Mouse (Mus musculus): ENCODE data around the gene Cngb1. TPM values are rescaled to one million over a fixed set of nuclear protein-coding genes. Genes with fewer than 3 reads are reported as not detected.

The Cngb1 gene
- polyA plus RNA-seq, 1 experiment from 2014 or later, result 1.2 TPM

DNA sequence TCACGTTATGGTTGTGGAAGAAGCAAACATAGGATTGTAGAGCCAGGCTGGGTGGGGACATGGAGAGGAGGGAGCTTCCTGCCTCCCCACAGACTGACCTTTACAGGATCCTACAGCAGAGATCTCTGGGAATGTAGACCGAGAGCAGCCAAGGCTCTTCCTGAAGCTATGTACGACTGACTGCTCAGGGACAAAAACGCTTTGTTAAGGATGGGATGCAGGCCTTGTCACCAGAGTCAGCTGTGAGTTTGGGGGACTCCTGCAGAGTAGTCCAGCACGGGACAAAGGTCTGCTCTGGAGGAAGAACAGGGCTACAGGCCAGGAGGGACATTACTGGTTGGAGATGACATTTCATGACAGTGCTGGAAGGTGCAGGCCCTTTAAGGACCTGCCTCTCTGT lies 18.3 kb upstream of the Cngb1 start:
- no peak for DNase-seq (ENCODE audit: low spot score)

DNA sequence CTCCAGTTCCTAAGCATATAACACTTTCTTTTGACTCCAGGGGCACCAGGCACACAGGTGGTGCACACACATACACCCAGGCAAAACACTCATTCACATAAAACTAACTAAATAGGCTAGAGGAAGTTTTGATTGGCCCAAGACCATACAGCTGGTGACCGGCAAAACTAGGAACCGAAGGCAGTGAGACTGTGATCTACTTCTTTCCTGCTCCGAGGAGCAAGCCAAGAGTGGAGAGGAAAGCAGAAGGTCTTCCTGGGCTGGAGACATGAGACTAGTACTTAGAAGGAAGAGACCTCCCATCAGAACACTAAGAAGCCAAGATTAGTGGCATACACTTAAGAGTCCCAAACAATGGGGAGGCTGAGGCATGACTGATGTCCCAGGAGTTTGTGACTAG lies 16.8 kb upstream of the Cngb1 start:
- no peak for DNase-seq (ENCODE audit: low spot score)

- DNase-seq (ENCODE audit: low spot score), result peak; percentile 73
Observed at GRCm38 (mm10) chr8:95320224-95321139, 14.1 kb upstream of the Cngb1 start.

GRCm38 (mm10) chr8:95315350-95315749 lies 9.0 kb upstream of the Cngb1 start:
- DNase-seq (ENCODE audit: low spot score), result no peak

- no peak for DNase-seq (ENCODE audit: low spot score)
Observed at GRCm38 (mm10) chr8:95314707-95315106, 8.3 kb upstream of the Cngb1 start.

DNA sequence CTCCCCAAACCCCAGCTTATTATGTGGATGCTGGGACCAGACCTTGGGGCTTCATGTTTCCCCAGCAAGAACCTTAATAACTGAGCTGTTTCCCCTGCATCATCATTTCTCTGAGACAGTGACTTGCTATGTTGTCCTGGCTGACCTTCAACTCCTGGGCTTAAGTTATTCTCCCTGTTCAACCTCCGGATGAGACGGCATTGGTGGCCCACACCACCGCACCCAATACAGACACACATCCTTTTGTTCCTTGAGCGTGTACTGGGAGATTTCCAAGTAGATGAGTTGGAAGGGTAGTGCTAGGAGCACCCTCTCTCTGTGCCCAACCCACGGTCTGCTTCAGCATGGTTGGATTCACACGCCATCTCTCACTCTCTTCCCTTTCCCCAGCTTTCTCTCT lies 7.5 kb upstream of the Cngb1 start:
- no peak for DNase-seq (ENCODE audit: low spot score)

DNA sequence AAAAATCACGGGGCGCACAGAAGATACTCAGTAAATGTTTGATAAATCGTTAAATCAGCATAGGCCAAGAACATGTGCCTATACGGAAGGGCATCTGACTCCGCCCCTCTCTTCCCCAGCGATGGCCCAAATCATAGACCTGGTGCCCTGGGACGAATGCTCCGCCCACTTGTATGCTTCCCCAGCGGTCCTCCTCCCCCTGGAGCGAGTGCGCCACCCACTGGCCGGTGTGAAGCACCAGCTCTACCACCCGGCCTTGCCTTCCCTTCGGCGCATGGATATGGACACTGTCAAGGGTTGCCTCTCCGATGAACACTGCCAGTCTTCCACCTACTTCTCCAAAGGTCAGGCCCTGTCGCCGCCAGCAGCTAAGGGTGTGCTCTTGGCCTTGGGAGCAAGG lies 6.5 kb upstream of the Cngb1 start:
- no peak for DNase-seq (ENCODE audit: low spot score)

DNA sequence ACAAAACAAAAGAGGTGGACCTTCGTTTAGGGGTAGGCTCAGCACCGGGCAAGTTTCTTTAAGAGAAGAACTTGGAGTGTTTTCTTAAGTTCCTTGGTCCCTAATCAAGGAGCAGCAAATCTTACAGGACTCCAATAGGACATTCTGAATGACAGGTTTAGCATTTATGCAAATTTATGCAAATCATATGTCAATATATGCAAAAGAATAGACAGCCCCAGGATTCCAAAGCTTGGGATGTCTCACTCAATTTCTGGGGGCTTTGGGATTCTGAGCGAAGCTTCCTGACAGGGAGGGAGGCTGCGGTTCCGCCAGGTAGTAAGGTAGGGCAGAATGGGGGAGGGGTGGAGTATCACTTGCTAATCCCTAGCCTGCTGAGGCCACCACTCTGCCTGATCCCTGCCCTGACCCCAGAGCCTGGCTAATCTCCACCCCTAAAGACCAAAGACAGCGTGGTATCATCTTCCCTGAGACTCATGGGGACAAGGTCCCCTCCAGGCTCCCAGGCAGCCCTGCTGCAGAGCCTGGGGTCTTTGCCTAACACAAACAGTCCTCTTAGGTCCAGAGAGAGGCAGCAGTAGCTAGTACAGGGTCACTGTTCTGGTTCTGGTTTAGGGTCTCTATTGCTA lies 4.1 kb upstream of the Cngb1 start, which contains the start of gene Tepp:
Tepp (plus strand) TSS at position 225 of the 629 bp plus-strand sequence.
- no peak for DNase-seq (ENCODE audit: low spot score)

DNA sequence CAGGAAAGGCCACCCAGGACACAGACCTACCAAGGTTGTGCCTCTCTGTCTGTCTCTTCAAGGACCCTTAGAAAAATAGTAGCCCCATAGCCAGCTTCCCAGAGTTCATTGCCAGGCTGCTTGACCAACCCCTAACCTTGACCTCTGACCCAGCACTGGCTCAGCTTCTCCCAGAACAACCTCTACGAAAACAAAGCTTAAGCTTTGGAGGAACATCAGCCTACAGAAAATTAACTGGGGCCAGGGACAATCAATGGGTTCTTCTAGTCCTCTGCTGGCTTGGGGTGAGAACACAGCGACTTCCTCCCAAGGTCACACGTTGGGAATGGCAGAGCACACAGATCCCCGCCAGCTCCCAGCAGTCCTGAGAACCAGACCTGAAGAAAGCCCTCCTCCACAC lies 859 bp downstream of the Cngb1 start:
- DNase-seq (ENCODE audit: low spot score), result no peak

DNA sequence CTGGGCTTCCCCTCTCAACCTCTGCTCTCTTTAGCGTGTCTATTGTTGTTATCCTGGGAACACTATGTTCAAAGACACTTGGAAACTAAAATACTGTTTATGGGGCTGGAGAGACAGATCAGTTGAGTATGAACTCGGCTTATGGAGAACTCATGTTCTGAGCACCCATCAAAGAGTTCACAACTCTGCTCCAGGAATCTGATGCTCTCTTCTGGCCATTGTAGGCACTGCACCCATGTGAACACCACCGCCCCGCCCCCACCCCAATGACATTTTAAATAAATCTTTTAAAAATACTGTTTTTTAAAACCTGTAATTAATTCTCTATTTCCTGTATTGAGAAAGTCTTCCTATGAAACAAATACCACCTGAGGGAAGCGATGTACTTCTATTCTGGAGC lies 4.0 kb downstream of the Cngb1 start:
- peak; percentile 69 for DNase-seq (ENCODE audit: low spot score)

GRCm38 (mm10) chr8:95293891-95294290 lies 12.5 kb downstream of the Cngb1 start:
- DNase-seq (ENCODE audit: low spot score), result no peak

DNA sequence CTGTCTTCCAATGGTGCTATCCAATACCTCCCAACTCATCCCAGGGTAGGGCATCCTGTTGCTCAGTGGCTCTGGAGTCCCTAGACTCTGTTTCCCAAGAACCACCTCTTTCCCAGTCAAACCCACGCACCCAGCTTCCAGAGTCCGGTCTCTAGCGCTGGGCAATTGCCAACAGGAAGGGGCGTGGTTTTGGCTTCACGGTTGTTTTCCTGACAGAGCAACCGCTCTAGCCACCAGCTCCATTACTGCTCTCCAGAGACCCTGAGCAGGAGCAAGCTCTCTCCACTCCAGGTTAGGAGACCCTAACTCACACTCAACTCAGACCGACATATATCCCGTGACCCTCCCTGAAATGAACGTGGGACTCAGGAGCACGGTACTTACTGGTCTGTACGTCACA lies 13.2 kb downstream of the Cngb1 start:
- DNase-seq (ENCODE audit: low spot score), result no peak

- no peak for DNase-seq (ENCODE audit: low spot score)
Observed at GRCm38 (mm10) chr8:95289066-95289650, 17.2 kb downstream of the Cngb1 start.

DNA sequence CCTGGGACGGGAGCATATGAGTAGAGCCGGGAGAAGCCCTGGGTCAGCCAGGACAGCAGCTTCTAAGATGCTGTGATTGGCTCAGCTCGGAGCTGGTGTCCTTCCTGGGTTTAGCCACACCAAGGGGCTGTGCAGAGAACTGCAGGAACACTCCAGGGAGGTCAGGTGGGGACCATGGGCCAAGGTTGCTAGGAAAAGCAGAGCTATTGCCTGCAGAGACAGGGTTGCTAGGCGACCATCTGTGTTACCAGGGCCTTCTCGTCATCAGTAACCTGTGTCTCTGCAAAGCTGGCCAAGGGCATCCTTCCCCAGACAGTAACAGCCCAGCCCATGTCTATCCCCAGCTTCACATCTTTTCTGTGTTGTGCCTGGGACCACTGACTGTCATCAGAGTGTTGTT lies 24.9 kb downstream of the Cngb1 start:
- DNase-seq (ENCODE audit: low spot score), result no peak

- DNase-seq (ENCODE audit: low spot score), result no peak
Observed at GRCm38 (mm10) chr8:95272871-95273270, 33.5 kb downstream of the Cngb1 start.

DNA sequence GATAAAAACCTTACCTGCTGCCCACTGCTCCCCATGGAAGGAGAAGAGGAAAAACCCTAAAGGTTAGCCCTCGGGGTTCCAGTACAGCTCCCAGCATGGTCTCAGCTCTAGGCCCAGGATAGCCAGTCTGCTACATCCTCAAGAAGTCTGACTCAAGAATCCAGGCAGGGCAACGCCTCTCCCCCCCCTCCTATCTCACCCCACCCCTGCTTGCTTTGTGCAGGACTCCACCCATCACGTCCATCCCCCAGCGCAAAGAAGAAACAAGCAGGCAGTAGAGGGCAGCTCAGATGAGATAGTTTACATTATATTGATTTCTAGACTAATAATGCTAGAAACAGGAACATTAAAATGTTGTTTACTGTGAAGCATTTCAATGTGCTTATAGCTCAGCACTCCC lies 34.5 kb downstream of the Cngb1 start:
- DNase-seq (ENCODE audit: low spot score), result no peak

GRCm38 (mm10) chr8:95270501-95270900 lies 35.9 kb downstream of the Cngb1 start:
- no peak for DNase-seq (ENCODE audit: low spot score)

DNA sequence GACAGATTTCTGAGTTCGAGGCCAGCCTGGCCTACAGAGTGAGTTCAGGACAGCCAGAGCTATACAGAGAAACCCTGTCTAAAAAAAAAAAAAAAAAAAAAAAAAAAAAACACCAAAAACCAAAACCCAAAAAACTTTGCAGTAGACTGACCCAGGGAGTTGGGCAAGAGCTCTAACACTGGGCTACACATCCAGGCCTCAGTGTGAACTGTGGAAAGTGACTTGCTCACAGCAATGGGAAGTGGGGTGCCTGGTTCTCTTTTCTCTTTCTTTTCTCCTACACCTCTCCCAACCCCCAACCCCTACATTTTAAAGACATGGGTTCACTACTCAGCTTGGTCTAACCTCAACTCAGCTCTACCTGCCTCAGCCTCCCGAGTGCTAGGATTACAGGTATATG lies 44.2 kb downstream of the Cngb1 start:
- DNase-seq (ENCODE audit: low spot score), result no peak

DNA sequence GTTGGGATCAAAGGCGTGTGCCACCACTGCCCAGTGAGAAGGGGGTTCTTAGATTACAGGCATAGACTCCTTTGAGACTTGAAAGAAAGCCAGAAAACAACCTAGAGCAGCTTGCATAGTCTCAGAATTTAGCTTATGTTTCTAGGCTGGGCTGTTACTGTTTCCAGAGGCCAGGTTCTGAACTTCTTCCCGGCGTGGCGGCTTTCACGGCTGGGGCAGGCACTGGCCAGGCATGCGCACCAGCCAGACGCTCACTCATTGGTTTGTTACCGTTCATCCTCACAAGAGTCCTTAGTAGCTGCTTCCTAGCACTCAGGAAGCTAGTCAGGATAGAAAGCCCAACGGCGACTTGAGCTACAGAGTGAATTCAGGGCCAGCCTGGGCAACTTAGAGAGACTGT lies 50.8 kb downstream of the Cngb1 start:
- no peak for DNase-seq (ENCODE audit: low spot score)

DNA sequence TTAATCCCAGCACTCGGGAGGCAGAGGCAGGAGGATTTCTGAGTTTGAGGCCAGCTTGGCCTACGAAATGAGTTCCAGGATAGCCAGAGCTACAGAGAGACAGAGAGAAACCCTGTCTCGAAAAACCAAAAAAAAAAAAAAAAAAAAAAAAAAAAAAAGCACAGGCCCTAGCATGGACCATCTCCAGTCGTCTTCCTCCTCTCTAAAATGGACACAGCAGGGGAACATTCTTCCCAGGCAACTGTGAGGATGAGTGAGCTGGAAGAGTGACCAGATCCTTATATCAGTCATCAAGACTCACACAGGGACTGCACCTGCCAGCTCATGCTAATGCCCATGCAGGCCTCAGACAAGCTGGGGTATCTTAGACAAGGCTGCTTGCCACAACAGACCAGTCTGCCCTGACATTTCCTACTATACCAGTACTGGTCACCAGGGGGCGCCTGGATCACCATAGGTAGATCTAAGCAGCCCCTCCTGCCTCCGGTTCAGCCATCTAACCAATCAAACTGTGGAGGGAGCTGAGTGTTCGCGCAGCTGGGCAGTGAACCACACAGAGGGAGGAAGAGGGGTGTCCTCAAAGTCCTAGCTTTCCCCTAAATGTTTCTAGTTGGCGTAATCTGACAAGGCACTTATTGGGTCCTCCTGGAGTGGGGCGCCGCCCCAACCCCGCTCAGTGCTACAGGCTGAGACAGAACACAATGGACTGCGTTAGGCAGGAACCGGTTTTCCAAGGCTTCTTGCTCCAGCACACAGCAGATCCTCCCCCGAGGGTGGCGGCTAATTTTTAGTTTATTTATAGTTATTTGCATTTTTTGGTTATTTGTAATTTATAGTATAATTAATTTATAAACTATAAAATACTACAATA lies 51.6 kb downstream of the Cngb1 start:
- peak; percentile 97 for DNase-seq (ENCODE audit: low spot score)

GRCm38 (mm10) chr8:95252056-95252455 lies 54.3 kb downstream of the Cngb1 start:
- no peak for DNase-seq (ENCODE audit: low spot score)
